8 mouse cellular contexts compared by ENCODE assay signal in the genomic region with DNA sequence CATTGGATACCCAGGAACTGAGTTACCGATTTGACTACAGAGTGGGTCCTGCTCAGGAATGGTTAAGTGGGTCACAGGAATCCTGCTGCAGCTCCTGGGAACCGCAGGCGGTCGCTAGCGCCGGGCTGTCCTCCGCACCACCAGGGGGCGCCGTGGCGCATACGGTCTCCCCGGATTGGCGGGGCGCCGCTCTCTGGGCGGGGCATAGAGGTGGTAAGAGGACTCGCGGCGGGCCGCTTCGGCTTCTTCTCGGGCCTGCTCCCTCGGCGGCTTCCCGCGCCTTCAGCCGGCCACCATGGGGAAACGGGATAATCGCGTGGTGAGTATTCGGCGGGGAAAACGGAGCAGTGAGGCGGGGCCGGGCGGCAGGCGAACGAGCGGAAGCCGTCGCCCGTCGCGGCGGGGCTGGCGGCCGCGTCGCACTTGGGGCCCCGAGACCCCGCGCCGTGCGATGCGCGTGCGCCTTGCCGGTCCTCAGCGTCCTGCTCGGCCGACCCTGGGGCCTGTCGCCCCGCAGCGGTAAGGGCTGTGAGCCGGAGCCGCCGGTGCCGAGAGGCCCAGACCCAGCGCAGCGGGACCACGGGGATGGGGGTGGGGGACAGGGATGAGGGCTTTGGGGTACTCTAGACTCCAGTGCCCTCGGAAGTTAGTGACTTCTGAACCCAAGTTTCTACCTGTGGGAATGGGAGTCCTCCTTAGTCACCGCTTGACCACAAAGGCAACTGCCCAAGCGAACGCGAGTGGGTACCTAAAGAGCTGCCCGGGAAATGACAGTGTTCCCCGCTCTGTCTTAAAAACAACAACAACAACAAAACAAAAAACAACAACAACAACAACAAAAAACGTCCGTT. TPM values are rescaled to one million over a fixed set of nuclear protein-coding genes. Genes with fewer than 3 reads are reported as not detected.
A peak's percentile ranks its signal among the peaks of the same experiment; 100 is the strongest.
DNase-seq lines count a peak whose midpoint lies in the region; ATAC-seq lines count a peak whose summit lies in the region.

A gene (plus strand): TSS at position 205 of the 851 bp plus-strand sequence.

- peaks cover 7% of the 10 kb centered on the region for H3K36me3 ChIP-seq in hindbrain, embryonic 13.5 days

- H3K27ac ChIP-seq in hindbrain, embryonic 13.5 days, result peak within 1 kb of the TSS; percentile 93

- H3K27me3 ChIP-seq in hindbrain, embryonic 13.5 days, result no peaks in the 10 kb centered on the region

- no peaks in the 10 kb centered on the region for H3K9me3 ChIP-seq in hindbrain, embryonic 13.5 days

- peak within 1 kb of the TSS; percentile 91 for H3K4me3 ChIP-seq in hindbrain, embryonic 13.5 days

- H3K4me2 ChIP-seq in hindbrain, embryonic 13.5 days, result peak within 1 kb of the TSS; percentile 67

- peaks cover 22% of the 10 kb centered on the region for H3K4me1 ChIP-seq in hindbrain, embryonic 13.5 days (replicated peaks)

- ATAC-seq in hindbrain, embryonic 13.5 days (ENCODE audit: low FRiP score), result peak; percentile 96

- peak within 1 kb of the TSS; percentile 90 for H3K9ac ChIP-seq in hindbrain, embryonic 13.5 days

- WGBS in hindbrain, embryonic 13.5 days, result under 1% methylated on average over 55 of the region's 80 CpGs

- peak; percentile 97 for DNase-seq in Muller cell, postnatal 12 days (ENCODE audit: inconsistent ontology term)
- peak; percentile 93 for DNase-seq in cerebellum, adult 9-11 months
- peak; percentile 90 to 96 for DNase-seq in frontal cortex, postnatal 10 days (ENCODE audit: low spot score in 2 of 2)
- DNase-seq in layer of hippocampus, postnatal 25 days (ENCODE audit: extremely low spot score in 1 of 2, low spot score in 1 of 2), result peak; percentile 99 to 100
- peak; percentile 93 for DNase-seq in lung, postnatal 25 days (ENCODE audit: low spot score)
- DNase-seq in retina, embryonic 14.5 days (ENCODE audit: low spot score), result peak; percentile 97
- peak; percentile 99 for DNase-seq in thymus, postnatal 4 days

RNA-seq across cellular contexts. Expression of the gene that starts here (rescaled TPM):
- polyA plus RNA-seq in hindbrain, embryonic 13.5 days (2015; fragmentation: Nextera tagmentation; extraction: Ambion mirVana), result 29.3 and 32.1 TPM in 2 replicates
- total RNA-seq in layer of hippocampus, postnatal 25 days (2021), result 10 to 100 TPM; 37.5 to 46.2 TPM

Comparison
In these comparisons a context has a peak if more than half of its experiments do, and no peak if none do; other contexts are left out.
1. Peak in every context shown above with its lines: DNase-seq, ATAC-seq, H3K4me3 ChIP-seq and H3K27ac ChIP-seq.